Mouse (Mus musculus) mouse trophoblast stem cell (cell line): ENCODE results near the gene Rnf31.

Source experiments
- in situ Hi-C, 2 experiments: fragments of 300-500 bp; cut with MseI, MboI; formaldehyde crosslinking; loops; 2 replicates in 1 of 2; 3 replicates in 1 of 2; pipeline ENCODE4 v1.15.1; 2025

Gene Rnf31

GRCm38 (mm10) chr14:55651528-55651927 lies 60.0 kb downstream of the Rnf31 start:
- in situ Hi-C loops = no loop called here
